Mouse (Mus musculus) olfactory bulb, adult 2 months (tissue): ENCODE measurements around the gene Sptbn4.

Experiments
- CTCF ChIP-seq: fragments of 200-500 bp; IDR thresholded peaks from 2 replicates; pipeline ENCODE4 v1.5.1; 2012; ENCODE audit warnings: low read depth, mild to moderate bottlenecking, low read length, moderate library complexity; ENCODE audit not compliant: insufficient read depth
- POLR2A ChIP-seq: fragments of 200-500 bp; IDR thresholded peaks from 2 replicates; pipeline ENCODE4 v1.6.1; 2012; ENCODE audit warnings: mild to moderate bottlenecking, low read depth, low read length, moderate library complexity; ENCODE audit not compliant: insufficient read depth

DNA sequence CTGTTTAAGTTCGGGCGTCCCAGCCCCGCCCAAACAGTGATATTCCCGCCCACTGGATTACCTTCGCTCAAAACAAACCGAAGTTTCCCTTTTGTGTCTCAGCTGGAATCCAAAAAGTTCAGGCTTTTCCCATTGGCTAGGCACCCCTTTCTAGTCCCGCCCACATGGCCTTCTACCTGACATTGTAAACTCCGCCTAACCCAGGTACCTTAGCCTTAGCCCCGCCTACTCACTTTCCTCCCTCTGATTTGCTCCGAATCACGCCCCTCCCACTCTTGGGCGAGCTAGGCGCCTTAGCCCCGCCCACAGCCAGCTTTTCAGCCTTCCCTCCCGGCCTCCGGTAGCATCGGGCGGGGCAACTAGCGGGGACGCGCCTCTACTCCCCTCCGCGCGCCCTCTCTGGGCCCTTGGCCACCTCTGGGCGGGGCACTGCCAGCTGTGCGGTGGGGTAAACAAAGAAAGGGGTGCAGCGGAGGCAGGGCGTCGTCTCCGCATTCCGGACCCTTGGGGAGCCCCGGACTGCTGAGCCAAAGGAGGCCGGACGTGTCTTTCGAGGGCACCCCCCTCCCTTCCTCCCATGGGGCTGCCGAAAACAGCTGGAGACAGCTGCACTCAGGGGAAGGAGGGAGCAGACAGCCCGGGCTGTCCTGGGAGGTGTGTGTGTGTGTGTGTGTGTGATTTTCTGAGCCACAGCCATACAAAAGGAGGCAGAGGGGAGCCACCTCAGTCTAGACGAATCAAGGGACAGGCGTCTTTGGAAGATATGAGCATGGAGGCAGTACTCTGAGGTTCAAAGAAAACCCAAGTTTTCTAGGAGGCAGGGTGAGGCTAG is 116.6 kb downstream of the Sptbn4 start:
- TF ChIP-seq POLR2A, result no peak
- no peak for TF ChIP-seq CTCF
